ENCODE assay signal across 8 mouse cellular contexts in the genomic region with DNA sequence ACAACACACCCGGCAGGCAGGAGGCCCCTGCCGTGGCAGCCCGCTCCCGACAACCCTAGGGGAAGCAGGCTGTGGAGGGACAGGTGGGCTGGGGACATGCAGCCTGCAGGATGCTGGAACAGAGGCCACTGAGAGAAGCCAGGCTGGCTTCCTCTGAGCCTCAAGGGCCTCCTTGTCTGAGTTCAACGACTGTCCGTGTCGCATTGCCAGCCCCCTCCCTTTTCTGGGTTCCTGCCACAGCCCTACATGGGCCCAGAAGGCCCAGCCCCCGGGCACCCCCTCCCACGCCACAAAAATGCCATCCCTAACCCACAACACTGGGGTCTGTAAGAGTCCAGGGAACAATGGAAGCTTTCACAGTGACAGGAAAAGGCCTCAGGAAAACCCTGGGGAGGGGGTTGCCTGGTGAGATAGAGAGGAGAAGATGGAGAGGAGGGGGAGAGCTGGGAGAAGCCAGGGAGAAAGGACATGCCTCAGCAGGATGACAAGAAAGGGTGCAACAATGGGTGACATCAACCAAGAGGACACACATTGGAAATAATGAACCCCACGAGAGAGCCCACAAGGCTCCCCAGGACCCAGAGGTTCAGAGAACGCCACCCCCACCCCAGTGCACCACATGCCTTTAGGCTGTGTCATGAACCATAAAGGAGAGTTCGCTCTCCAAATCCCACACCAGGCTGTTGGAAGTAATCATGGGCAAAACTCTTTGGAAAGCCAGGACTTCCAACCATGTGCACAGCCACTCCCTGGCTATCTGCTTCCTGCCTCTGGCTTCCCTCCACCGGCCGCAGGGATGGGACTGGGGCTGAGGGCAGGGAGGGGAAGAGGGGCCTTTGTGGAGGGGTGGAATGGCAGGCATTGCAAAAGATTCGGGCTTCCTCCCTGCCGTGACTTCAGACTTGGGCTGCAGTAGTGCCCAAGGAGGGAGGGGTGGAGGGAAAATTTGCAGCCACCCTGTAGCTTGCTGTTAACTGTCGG. TPM values are rescaled to one million over a fixed set of nuclear protein-coding genes. Genes with fewer than 3 reads are reported as not detected.
A peak's percentile ranks its signal among the peaks of the same experiment; 100 is the strongest.
DNase-seq lines count a peak whose midpoint lies in the region; ATAC-seq and TF ChIP-seq lines count a peak whose summit lies in the region.

No protein-coding gene starts in this region.

- peak overlapping the region; percentile 18; the same call in 1 of the 2 replicates for H3K9ac ChIP-seq in kidney, embryonic 14.5 days (ENCODE audit: low read depth, low read length)
- H3K9ac ChIP-seq in ES-E14 (ENCODE audit: insufficient read depth, low read depth, low read length, poor library complexity, severe bottlenecking), result 0 out of 2 replicates have a peak overlapping the region, but pooled peaks have one; percentile 26
- peak overlapping the region; percentile 17; the same call in 1 of the 2 replicates for H3K9ac ChIP-seq in forebrain, embryonic 14.5 days (ENCODE audit: low read length)

- peak overlapping the region; percentile 63 for H3K27ac ChIP-seq in kidney, embryonic 14.5 days (ENCODE audit: low read depth, low read length)
- no peak overlapping the region for H3K27ac ChIP-seq in ES-E14 (ENCODE audit: insufficient read depth, low read depth, low read length, poor library complexity, severe bottlenecking)
- H3K27ac ChIP-seq in forebrain, embryonic 14.5 days (ENCODE audit: low read depth, low read length), result 0 out of 2 replicates have a peak overlapping the region, but pooled peaks have one; percentile 27

- WGBS in kidney, embryonic 14.5 days, result 30% methylated on average over 17 of the region's 17 CpGs
- 35% methylated on average over 17 of the region's 17 CpGs for WGBS in forebrain, embryonic 14.5 days

- DNase-seq in kidney, postnatal 36 days, result no peak
- no peak for DNase-seq in ES-E14 (ENCODE audit: low read depth, low spot score)
- DNase-seq in forebrain, embryonic 14.5 days (ENCODE audit: low spot score), result peak; percentile 36
- peak; percentile 56 to 74 for DNase-seq in lung, postnatal 4 days
- no peak for DNase-seq in spleen, adult 12 weeks (ENCODE audit: low spot score)
- no peak for DNase-seq in ovary, postnatal 10 days (ENCODE audit: low spot score)

- H3K4me2 ChIP-seq in kidney, embryonic 14.5 days (replicated peaks; ENCODE audit: low read depth, low read length), result no peak overlapping the region
- H3K4me2 ChIP-seq in forebrain, embryonic 14.5 days (ENCODE audit: low read length), result no peak overlapping the region

- H3K4me1 ChIP-seq in kidney, embryonic 14.5 days (ENCODE audit: control insufficient read depth, insufficient read depth, low read length), result peaks cover 52% of the 10 kb centered on the region
- H3K4me1 ChIP-seq in ES-E14 (ENCODE audit: control insufficient read depth in 2 of 2, insufficient read depth in 2 of 2, low read length in 2 of 2, poor library complexity in 1 of 2), result peaks cover 0 to 10% of the 10 kb centered on the region in 2 experiments; a peak in 2 of 4 replicates
- H3K4me1 ChIP-seq in forebrain, embryonic 14.5 days (ENCODE audit: control insufficient read depth, insufficient read depth, low read length), result peaks cover 9% of the 10 kb centered on the region

- H3K36me3 ChIP-seq in kidney, embryonic 14.5 days (ENCODE audit: control insufficient read depth, insufficient read depth, low read length), result peaks cover 9% of the 10 kb centered on the region; the same call in 1 of the 2 replicates
- no peaks in the 10 kb centered on the region for H3K36me3 ChIP-seq in ES-E14 (ENCODE audit: control insufficient read depth, insufficient read depth, low read length, poor library complexity, severe bottlenecking)
- H3K36me3 ChIP-seq in forebrain, embryonic 14.5 days (ENCODE audit: control insufficient read depth, insufficient read depth, low read length), result no peaks in the 10 kb centered on the region

- H3K27me3 ChIP-seq in kidney, embryonic 14.5 days (ENCODE audit: control insufficient read depth, insufficient read depth, low read length), result no peaks in the 10 kb centered on the region
- H3K27me3 ChIP-seq in forebrain, embryonic 14.5 days (replicated peaks; ENCODE audit: control insufficient read depth, insufficient read depth, low read length), result no peaks in the 10 kb centered on the region

- no peak overlapping the region for H3K4me3 ChIP-seq in kidney, embryonic 14.5 days (ENCODE audit: low read length)
- H3K4me3 ChIP-seq in ES-E14 (ENCODE audit: insufficient read depth in 1 of 2, low read depth in 1 of 2, low read length in 2 of 2, poor library complexity in 1 of 2, severe bottlenecking in 1 of 2), result no peak overlapping the region
- no peak overlapping the region for H3K4me3 ChIP-seq in forebrain, embryonic 14.5 days (ENCODE audit: low read depth, low read length)

- in situ Hi-C loops in ES-E14 (cut with MboI; ENCODE audit: low sequenced_read_pairs in 2 of 2, unreplicated experiment in 2 of 2), result no loop called here

- ATAC-seq in kidney, embryonic 14.5 days (ENCODE audit: low FRiP score, low TSS enrichment), result peak; percentile 39; the same call in 1 of the 2 replicates
- ATAC-seq in forebrain, embryonic 14.5 days, result peak; percentile 62; the same call in 1 of the 2 replicates
- ATAC-seq in hematopoietic stem cell, adult 5-6 weeks (replicated peaks in 1 of 2; ENCODE audit: insufficient read depth in 1 of 2, low FRiP score in 2 of 2, low TSS enrichment in 1 of 2, low read depth in 1 of 2, poor library complexity in 2 of 2, severe bottlenecking in 2 of 2), result peak; percentile 43 to 59; a peak in 2 of 4 replicates

- no peaks in the 10 kb centered on the region for H3K9me3 ChIP-seq in kidney, embryonic 14.5 days (ENCODE audit: control insufficient read depth, low read length)
- no peaks in the 10 kb centered on the region for H3K9me3 ChIP-seq in ES-E14 (ENCODE audit: control insufficient read depth, insufficient read depth, low read depth, low read length)
- no peaks in the 10 kb centered on the region for H3K9me3 ChIP-seq in forebrain, embryonic 14.5 days (replicated peaks; ENCODE audit: control insufficient read depth, low read length)

TF ChIP-seq in ES-E14, 5 proteins besides CTCF, POLR2A, EP300 and RAD21:
- no peak for TF ChIP-seq ZC3H11A (IDR thresholded peaks at IDR 0.05; ENCODE audit: borderline replicate concordance, low read depth, low read length)
- TF ChIP-seq MAFK (IDR thresholded peaks at IDR 0.05; ENCODE audit: insufficient read depth, low read depth, low read length), result no peak
- TF ChIP-seq CHD2 (IDR thresholded peaks at IDR 0.05; ENCODE audit: low read depth, low read length), result no peak
- TF ChIP-seq HCFC1 (IDR thresholded peaks at IDR 0.05; ENCODE audit: borderline replicate concordance, insufficient read depth, low read length), result no peak
- TF ChIP-seq ZNF384 (IDR thresholded peaks at IDR 0.05; ENCODE audit: low read depth, low read length), result no peak

RNA-seq across cellular contexts. Expression of a gene that starts 33.8 kb away (rescaled TPM):
- polyA plus RNA-seq in kidney, embryonic 14.5 days (2014; fragmentation: Nextera tagmentation; extraction: Ambion mirVana), result 17.0 and 24.0 TPM in 2 replicates
- 4.1 and 5.7 TPM in 2 replicates for total RNA-seq in ES-E14 (2012; rRNA removed)
- polyA plus RNA-seq in forebrain, embryonic 14.5 days (2014; fragmentation: Nextera tagmentation; extraction: Ambion mirVana), result 8.0 and 9.8 TPM in 2 replicates
- total RNA-seq in hematopoietic stem cell, adult 5-6 weeks (2017), result 4.2 and 5.3 TPM in 2 replicates

RNA-seq across cellular contexts. Expression of a gene that starts 41.1 kb away (rescaled TPM):
- polyA plus RNA-seq in kidney, embryonic 14.5 days (2014; fragmentation: Nextera tagmentation; extraction: Ambion mirVana), result 44.4 and 46.6 TPM in 2 replicates
- 24.9 and 27.0 TPM in 2 replicates for total RNA-seq in ES-E14 (2012; rRNA removed)
- 25.3 and 28.2 TPM in 2 replicates for polyA plus RNA-seq in forebrain, embryonic 14.5 days (2014; fragmentation: Nextera tagmentation; extraction: Ambion mirVana)
- total RNA-seq in hematopoietic stem cell, adult 5-6 weeks (2017), result 29.5 and 40.3 TPM in 2 replicates

Comparison
In these comparisons a context has a peak if more than half of its experiments do, and no peak if none do; other contexts are left out.
1. DNase-seq: peak in forebrain, embryonic 14.5 days (single experiment) and lung, postnatal 4 days (2 of 2); none in kidney, postnatal 36 days (0 of 2), ES-E14 (single experiment), spleen, adult 12 weeks (single experiment) and ovary, postnatal 10 days (single experiment).
2. Peak in every context shown above with its lines, with median percentiles within 50 percentile points of each other: ATAC-seq and H3K9ac ChIP-seq.